Mouse (Mus musculus) midbrain, embryonic 16.5 days (tissue): ENCODE measurements at regions not wholly inside any gene's neighbourhood (a gene's known extent, or its start where the extent isn't known, plus 50 kb on each side); places are given as distances from the start of the nearest gene placed in this dataset.

Experiments used
- ATAC-seq: fragments of 200-750 bp; cut with Nextera tagmentation; 2 replicates; pipeline ENCODE4 v1.8.0; 2017; ENCODE audit warnings: moderate TSS enrichment
- H3K27ac ChIP-seq: fragments of 300-500 bp; sonication (generic); 2 replicates; pipeline ENCODE4 v1.5.1; 2014; ENCODE audit warnings: mild to moderate bottlenecking, low read length, mixed read lengths
- H3K27me3 ChIP-seq: fragments of 300-500 bp; sonication (generic); 2 replicates; pipeline ENCODE4 v1.6.1; 2014; ENCODE audit warnings: low read depth, low read length, mixed read lengths; ENCODE audit not compliant: control insufficient read depth, insufficient read depth
- H3K36me3 ChIP-seq: fragments of 300-500 bp; sonication (generic); 2 replicates; pipeline ENCODE4 v1.6.1; 2014; ENCODE audit warnings: mild to moderate bottlenecking, low read length, moderate library complexity, mixed read lengths; ENCODE audit not compliant: control insufficient read depth, insufficient read depth
- H3K4me1 ChIP-seq: fragments of 300-500 bp; sonication (generic); 2 replicates; pipeline ENCODE4 v1.6.1; 2014; ENCODE audit warnings: mild to moderate bottlenecking, low read length, mixed read lengths; ENCODE audit not compliant: control insufficient read depth, insufficient read depth
- H3K4me2 ChIP-seq: fragments of 300-500 bp; sonication (generic); 2 replicates; pipeline ENCODE4 v1.6.1; 2014; ENCODE audit warnings: mild to moderate bottlenecking, low read length, mixed read lengths
- H3K4me3 ChIP-seq: fragments of 300-500 bp; sonication (generic); 2 replicates; pipeline ENCODE4 v1.5.1; 2014; ENCODE audit warnings: low read depth, mild to moderate bottlenecking, low read length, moderate library complexity, mixed read lengths
- H3K9ac ChIP-seq: fragments of 300-500 bp; sonication (generic); 2 replicates; pipeline ENCODE4 v1.6.1; 2014; ENCODE audit warnings: low read depth, low read length, mixed read lengths
- H3K9me3 ChIP-seq: fragments of 300-500 bp; sonication (generic); replicated peaks from 2 replicates; pipeline ENCODE4 v1.6.1; 2014; ENCODE audit warnings: mild to moderate bottlenecking, low read length, mixed read lengths; ENCODE audit not compliant: control insufficient read depth, poor library complexity, severe bottlenecking
- WGBS: fragments of 180-500 bp; shearing (Covaris S2); extraction: QIAGEN DNeasy Blood & Tissue Kit; methylation state at CpG from one replicate; pipeline ENCODE4 v1.1.7; 2014; 5-methylcytosine and 5-hydroxymethylcytosine counted together

DNA sequence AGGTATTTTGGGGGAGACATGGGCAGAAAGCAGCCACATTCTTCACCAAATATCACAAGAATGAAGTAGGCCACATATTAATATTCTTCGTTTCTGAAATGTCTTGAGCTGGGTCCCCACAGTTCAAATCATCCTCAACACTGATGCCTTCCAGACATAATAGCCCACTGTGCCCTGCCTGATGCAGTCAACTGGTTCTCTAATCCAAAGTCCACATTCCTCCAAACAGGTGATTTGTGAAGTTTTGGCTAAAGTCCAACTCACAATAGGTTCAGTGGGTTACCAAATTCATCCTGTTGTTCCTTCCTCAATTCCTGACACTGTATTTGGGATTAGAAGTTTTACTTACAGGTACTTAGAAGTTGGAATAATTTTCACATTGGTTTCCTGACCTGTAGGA is 485.3 kb downstream of the Kctd12 start:
- no peak overlapping the region for H3K4me3 ChIP-seq
- H3K9me3 ChIP-seq = no peaks in the 10 kb centered on the region
- no peak overlapping the region for H3K27ac ChIP-seq
- H3K4me1 ChIP-seq = no peaks in the 10 kb centered on the region
- ATAC-seq = no peak
- no peak overlapping the region for H3K4me2 ChIP-seq
- H3K9ac ChIP-seq = no peak overlapping the region
- H3K27me3 ChIP-seq = no peaks in the 10 kb centered on the region
- WGBS = 91% methylated on average over 1 of the region's 1 CpGs
- no peaks in the 10 kb centered on the region for H3K36me3 ChIP-seq

DNA sequence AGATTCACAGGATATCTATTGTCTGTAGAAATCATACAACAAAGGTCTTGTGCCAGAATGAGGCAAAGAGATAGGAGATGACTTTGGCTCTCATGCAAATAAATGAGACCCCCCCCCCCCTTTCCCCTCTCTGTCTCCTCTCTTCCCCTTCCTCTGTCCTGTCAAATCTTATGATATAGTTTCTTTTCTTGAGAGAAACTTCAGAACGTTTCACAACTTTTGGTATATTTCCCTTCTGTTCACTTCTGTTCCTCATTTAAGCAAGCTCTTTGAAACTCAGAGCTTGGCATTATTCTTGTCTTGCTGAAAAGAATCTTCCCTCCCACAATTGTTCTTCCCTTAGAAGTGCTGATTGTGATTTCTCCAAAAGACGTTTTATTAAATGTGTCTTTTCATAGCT is 490.1 kb downstream of the Kctd12 start:
- Histone ChIP-seq H3K4me1 (no peaks in the 10 kb centered on the region), H3K9ac (no peak overlapping the region), H3K4me2 (no peak overlapping the region), H3K9me3 (no peaks in the 10 kb centered on the region), H3K4me3 (no peak overlapping the region), H3K36me3 (no peaks in the 10 kb centered on the region), H3K27me3 (no peaks in the 10 kb centered on the region), H3K27ac (no peak overlapping the region)
- WGBS = 73% methylated on average over 2 of the region's 2 CpGs
- ATAC-seq = no peak

DNA sequence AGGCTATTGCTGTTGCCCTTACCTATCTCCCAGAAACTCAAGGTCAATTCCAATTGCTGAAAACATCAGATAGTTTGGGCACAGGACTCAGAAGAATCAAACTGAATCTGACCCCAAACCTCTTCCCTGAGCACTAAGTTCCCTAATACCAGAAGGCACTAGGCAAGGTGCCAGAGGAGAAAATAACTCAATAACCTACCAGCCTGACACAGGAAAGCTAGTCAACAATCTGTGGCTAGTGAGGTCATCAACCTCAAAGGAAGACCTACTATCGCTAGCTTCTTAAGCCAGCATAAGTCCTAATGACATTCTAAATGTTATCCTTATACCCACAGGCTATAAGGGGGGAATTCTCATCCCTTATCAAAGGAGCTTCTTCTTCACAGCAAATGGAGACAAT is 491.2 kb downstream of the Kctd12 start:
- no peak overlapping the region for H3K9ac ChIP-seq
- H3K4me1 ChIP-seq = no peaks in the 10 kb centered on the region
- no peak for ATAC-seq
- H3K4me3 ChIP-seq = no peak overlapping the region
- no peaks in the 10 kb centered on the region for H3K9me3 ChIP-seq
- H3K4me2 ChIP-seq = no peak overlapping the region
- 100% methylated on average over 1 of the region's 1 CpGs for WGBS
- H3K27ac ChIP-seq = no peak overlapping the region
- H3K27me3 ChIP-seq = no peaks in the 10 kb centered on the region
- no peaks in the 10 kb centered on the region for H3K36me3 ChIP-seq

DNA sequence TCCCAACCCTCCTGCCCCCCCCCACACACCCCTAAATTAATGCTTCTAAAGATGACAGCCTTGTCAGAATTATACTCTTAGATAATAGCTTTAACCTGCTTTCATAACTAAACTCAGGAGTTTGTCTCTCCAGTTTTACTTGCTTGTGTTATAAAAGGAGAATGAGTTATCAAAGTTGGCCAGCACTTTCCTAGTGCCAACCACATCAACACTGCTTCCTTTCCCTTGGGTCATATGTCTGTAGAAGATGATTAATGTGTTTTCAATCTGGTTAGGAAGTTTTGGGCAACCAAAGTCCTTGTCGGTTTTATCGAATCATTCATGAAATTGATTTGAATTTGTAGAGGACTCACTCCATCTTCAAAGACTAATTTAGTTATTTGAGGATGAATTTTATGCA is 505.3 kb downstream of the Kctd12 start:
- Histone ChIP-seq H3K4me2 (no peak overlapping the region), H3K9me3 (no peaks in the 10 kb centered on the region), H3K36me3 (no peaks in the 10 kb centered on the region), H3K27ac (no peak overlapping the region), H3K9ac (no peak overlapping the region), H3K4me1 (no peaks in the 10 kb centered on the region), H3K27me3 (no peaks in the 10 kb centered on the region), H3K4me3 (no peak overlapping the region)
- ATAC-seq = no peak
- WGBS = 95% methylated on average over 2 of the region's 2 CpGs

DNA sequence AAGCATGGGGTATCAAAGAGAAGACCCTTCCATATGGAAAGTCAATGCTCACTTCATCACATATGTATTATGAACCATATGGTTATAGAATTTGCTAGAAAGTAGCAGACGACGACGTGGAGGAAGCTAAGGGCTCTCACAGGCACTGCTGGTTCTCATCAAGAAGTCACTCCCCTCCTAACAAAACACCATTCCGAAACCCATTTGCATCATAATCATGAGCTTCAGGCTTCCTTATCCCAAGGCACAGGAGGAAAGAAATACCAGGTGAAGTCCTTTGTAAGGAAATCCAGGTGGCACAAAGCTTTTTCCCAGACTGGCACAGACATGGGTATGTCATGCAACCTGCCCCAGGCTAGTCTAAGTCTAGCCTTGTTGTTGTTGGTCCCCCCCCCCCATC is 513.1 kb downstream of the Kctd12 start:
- 42% methylated on average over 4 of the region's 4 CpGs for WGBS
- no peak for ATAC-seq
- Histone ChIP-seq H3K4me2 (no peak overlapping the region), H3K27me3 (no peaks in the 10 kb centered on the region), H3K4me3 (no peak overlapping the region), H3K9me3 (no peaks in the 10 kb centered on the region), H3K27ac (no peak overlapping the region), H3K36me3 (no peaks in the 10 kb centered on the region), H3K4me1 (no peaks in the 10 kb centered on the region), H3K9ac (no peak overlapping the region)

DNA sequence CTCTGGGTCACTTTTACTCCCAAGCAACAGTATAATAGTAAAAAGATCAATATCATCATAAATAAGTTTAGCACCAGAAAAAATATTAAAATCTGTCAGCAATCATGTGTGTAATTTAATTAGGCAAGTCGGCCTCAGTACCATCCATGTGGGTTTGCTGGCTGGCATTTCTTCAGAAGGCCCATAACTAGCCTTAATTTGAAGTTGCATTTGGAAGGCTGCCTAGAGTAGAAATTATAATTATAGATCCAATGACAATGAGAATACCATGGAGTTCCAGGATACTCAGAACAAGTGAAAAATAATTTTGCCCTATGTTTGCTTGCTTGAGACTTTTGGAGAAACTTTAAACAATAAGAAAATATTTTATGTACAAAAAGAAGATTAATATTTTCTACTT is 521.4 kb downstream of the Kctd12 start:
- Histone ChIP-seq H3K9ac (no peak overlapping the region), H3K36me3 (no peaks in the 10 kb centered on the region), H3K4me3 (no peak overlapping the region), H3K4me2 (no peak overlapping the region), H3K4me1 (no peaks in the 10 kb centered on the region), H3K27me3 (no peaks in the 10 kb centered on the region), H3K27ac (no peak overlapping the region), H3K9me3 (no peaks in the 10 kb centered on the region)
- 86% methylated on average over 1 of the region's 1 CpGs for WGBS
- ATAC-seq = no peak

DNA sequence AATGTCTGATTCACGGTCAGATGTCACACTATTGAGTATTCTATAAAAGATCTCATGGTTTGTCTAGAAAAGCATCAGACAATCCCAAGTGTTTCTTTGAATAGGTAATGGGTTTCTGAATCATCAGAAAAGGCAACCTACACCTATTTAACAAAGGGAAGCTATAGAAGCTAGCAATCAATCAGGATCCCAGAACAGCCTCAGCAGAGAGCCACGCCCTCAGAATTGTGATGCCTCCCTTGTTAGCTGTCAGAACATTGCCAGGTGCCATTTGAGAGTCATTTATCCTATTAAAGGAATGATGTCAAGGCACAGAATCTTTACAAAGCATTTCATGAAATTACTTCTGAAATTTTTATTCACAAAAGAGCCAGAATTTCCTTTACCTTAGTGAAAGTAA is 542.7 kb downstream of the Kctd12 start:
- 60% methylated on average over 2 of the region's 2 CpGs for WGBS
- Histone ChIP-seq H3K27me3 (no peaks in the 10 kb centered on the region), H3K4me3 (no peak overlapping the region), H3K36me3 (no peaks in the 10 kb centered on the region), H3K4me2 (no peak overlapping the region), H3K9ac (no peak overlapping the region), H3K27ac (no peak overlapping the region), H3K4me1 (no peaks in the 10 kb centered on the region), H3K9me3 (no peaks in the 10 kb centered on the region)
- no peak for ATAC-seq

DNA sequence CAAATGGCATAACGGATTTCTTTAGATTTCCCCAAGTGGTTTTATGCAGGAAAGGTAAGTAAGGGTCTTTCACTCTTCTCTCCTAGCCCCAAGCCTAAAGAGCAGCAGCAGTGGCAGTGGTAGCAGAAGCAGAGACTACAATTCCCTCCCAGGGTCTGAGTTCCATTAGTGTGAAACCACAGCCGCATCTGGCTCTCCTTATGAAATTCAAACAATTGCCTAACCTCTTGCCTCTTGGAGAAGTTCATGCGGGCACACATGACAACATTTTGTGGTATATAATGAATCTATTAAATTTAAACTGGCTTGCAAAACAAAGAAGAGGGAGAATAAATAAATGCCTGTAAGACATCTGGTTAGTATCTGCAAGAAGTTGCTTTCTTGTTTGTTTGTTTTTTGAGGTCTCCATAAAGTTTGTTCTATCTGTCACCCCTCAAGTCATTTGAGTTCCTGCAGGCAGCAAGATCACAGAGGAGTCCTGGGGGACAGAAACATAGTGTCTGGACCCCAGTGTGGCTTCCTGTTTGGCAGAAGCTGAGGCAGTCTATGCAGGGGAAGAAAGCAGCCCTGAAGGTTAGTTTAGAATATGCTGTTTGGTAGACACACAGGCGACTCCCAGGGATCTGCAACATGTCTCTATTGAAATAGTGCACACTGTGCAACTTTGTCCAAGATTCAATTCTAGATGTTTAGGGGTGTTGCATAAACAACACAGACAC is 578.9 kb downstream of the Kctd12 start:
- no peaks in the 10 kb centered on the region for H3K4me1 ChIP-seq
- 82% methylated on average over 4 of the region's 4 CpGs for WGBS
- no peak overlapping the region for H3K4me2 ChIP-seq
- no peaks in the 10 kb centered on the region for H3K9me3 ChIP-seq
- H3K27me3 ChIP-seq = no peaks in the 10 kb centered on the region
- H3K36me3 ChIP-seq = no peaks in the 10 kb centered on the region
- no peak overlapping the region for H3K27ac ChIP-seq
- no peak overlapping the region for H3K9ac ChIP-seq
- ATAC-seq = no peak
- no peak overlapping the region for H3K4me3 ChIP-seq

DNA sequence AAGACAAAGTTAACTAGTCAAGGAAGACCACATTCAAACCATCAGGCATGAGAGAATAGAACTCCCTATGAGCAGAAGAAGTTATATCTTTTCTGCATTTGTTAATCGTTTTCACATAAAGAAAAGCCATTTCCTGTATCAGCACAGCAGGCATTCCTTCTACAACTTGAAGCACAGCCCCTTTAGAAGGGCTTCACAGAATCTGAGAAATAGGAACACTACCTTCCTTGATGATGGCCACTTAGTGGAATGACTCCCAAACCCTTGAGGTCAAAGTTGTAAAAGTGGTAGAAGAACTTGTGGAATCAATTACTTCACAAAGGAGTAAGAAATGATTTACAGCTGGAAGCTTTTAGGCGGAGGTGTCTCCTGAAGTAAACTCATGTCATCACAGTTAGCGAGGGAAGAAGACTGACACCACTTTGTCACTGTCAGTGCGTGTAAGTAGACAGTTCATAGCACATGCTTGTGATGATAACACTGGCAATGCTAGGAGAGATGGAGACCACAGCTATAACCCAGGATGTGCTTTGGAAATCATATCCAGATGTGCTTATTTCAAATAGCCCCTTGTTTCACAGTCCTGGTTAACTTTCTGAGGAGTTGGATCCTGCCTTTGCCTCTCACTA is 580.3 kb downstream of the Kctd12 start:
- no peak for ATAC-seq
- Histone ChIP-seq H3K4me2 (no peak overlapping the region), H3K9ac (no peak overlapping the region), H3K27ac (no peak overlapping the region), H3K4me3 (no peak overlapping the region), H3K9me3 (no peaks in the 10 kb centered on the region), H3K27me3 (no peaks in the 10 kb centered on the region), H3K36me3 (no peaks in the 10 kb centered on the region), H3K4me1 (no peaks in the 10 kb centered on the region)
- WGBS = 86% methylated on average over 4 of the region's 4 CpGs
